Mouse (Mus musculus) spleen, adult 2 months (tissue): Measurements from ENCODE around the gene Ttll12.

Experiments used
- CTCF ChIP-seq: fragments of 200-500 bp; IDR thresholded peaks from 2 replicates; pipeline ENCODE4 v1.5.1; 2011; ENCODE audit warnings: mild to moderate bottlenecking, inconsistent platforms; ENCODE audit not compliant: insufficient read depth, insufficient read length, insufficient replicate concordance; ENCODE audit errors: extremely low read depth
- POLR2A ChIP-seq: fragments of 200-500 bp; IDR thresholded peaks from 2 replicates; pipeline ENCODE4 v1.6.1; 2011; ENCODE audit warnings: low read depth, low read length, inconsistent platforms

DNA sequence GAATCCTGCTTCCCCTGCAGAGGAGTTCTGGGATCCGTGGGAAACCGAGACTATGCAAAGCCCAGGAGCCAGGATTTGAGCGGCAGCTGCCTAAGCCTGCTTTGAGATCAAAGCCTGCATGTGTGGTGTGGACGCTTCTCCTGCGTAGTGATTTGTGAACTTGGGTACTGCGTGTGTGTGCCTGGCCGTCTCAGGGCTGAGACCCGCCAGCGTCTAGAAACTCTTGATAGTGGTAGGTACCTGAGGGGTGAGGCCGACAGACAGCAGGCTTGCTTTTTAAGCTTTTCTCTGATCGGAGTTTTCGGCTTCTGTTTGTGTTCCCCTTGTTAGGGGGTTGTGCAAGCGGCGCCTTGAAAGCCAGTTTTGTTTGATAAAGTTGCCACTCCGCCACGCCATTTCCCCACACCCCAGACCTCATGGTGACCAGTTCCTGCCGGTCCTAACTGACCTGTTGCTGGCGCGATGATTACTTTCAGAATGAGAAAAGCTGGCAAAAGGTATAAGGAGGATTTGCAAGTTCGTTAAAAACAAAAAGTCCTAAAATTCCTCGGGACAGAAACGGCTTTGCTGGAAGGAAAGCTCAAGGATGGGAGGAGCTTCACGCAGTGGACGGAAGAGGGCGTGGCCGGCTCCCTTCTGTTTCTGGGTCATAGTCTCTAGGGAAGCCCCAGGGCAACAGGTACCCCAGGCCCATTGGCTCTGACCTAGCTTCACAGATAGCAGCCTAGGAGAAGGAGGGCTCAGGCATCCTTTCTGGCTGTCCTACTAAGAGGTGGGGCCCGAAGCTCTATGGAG, 30.9 kb downstream of the Ttll12 start:
- TF ChIP-seq POLR2A (no peak), CTCF (no peak)
